Mouse (Mus musculus): ENCODE results near the gene Chit1.

DNA sequence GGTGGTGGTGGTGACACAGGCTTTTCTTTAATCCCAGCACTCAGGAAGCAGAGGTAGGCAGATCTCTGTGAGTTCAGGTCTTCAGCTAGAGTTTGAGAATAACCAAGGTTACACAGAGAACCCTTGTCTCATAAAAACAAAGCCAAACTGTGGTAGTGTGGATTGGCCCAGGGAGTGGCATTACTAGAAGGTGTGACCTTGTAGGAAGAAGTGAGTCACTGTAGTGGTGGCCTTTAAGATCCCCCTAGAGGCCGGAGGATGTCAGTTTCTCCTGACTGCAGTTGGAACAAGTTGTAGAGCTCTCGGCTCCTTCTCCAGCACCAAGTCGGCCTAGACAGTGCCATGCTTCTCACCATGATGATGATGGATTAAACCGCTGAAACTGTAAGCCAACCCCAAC, at the start of gene Chit1:
- no peak for TF ChIP-seq POLR2A (IDR thresholded peaks at IDR 0.05; ENCODE audit: borderline replicate concordance, extremely low read depth, insufficient read depth, insufficient read length, poor library complexity, severe bottlenecking)
- TF ChIP-seq CTCF (IDR thresholded peaks at IDR 0.05; ENCODE audit: borderline replicate concordance, extremely low read depth, insufficient read depth, insufficient read length), result no peak
